Mouse (Mus musculus) frontal cortex, postnatal 10 days (tissue): ENCODE results near the gene Fyb2.

Source experiments
- DNase-seq, 2 experiments: peaks; one replicate each; pipeline ENCODE4 v3.0.0; 2022; ENCODE audit warnings: low spot score in 2 of 2, mixed read lengths in 1 of 2

The Fyb2 gene

DNA sequence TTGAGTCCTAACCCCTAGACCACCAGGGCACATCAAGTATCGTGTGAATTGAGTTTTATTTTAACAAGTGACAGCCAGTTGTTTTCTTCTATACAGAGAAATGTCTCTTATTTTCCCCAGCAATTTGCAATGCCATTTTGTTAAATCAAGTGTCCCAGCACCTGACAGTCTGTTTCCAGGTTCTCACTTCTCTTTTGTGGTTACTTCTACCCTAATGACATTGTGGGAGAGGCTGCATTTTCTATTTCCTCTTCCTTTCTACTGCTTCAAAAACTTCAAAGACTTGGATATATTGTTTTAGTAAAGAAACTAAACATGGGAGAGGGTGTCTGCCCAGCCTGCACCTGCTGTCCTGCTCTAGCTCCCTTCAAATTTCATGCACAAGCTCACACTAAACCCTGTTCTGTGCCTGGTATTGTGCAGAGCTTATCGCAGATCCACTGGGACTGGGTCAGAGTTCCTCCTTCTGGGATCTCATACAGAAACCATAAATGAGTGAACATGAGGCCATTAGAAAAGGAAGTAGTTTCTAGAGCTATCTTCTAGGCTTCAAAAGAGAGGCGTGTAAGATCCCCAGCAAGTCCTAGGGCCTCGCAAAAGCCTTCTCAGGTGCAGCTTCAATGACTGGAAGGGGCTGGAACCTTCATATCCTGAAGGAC lies 94.2 kb downstream of the Fyb2 start:
- no peak for DNase-seq

- DNase-seq: no peak
Observed at GRCm38 (mm10) chr4:105013718-105014117, 100.5 kb downstream of the Fyb2 start.

DNA sequence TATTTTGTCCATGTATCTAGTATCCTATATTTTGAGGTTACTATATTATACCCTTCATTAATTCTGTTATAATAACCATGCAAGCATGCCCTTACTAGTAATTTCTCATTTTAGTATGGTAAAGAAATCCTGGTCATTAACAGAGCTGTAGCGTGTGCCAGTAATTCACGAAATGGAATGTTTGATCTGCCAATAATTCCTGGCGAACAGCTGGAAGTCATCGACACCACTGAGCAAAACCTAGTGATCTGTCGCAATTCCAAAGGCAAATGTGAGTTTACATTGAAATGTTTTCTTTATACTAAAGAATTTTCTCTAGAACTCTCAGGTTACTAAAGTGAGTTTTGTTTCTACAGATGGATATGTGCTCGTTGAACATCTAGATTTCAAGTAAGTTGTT lies 102.2 kb downstream of the Fyb2 start:
- DNase-seq: no peak

GRCm38 (mm10) chr4:105016006-105016613 lies 102.9 kb downstream of the Fyb2 start:
- no peak for DNase-seq

DNA sequence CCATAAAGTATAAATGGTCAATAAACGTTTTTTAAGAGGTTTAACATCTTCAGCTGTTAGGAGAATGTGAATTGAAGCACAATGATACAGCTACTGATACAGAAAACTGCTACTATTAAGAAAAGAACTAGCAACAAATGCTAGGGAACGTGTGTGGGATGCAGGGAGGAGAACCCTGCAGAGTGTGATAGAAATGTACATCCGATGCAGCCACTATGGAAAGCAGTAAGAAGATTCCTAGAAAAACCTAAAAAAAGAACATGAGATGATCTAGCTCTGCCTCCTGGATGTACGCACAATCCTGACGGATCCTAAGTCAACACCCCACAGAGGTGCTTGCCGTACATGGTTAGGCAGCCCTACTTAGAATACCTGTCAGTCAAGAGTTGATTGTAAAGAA lies 114.0 kb downstream of the Fyb2 start:
- DNase-seq: no peak

- DNase-seq: no peak
Observed at GRCm38 (mm10) chr4:105031104-105031503, 117.8 kb downstream of the Fyb2 start.

- DNase-seq: no peak
Observed at GRCm38 (mm10) chr4:105033153-105033552, 119.9 kb downstream of the Fyb2 start.

DNA sequence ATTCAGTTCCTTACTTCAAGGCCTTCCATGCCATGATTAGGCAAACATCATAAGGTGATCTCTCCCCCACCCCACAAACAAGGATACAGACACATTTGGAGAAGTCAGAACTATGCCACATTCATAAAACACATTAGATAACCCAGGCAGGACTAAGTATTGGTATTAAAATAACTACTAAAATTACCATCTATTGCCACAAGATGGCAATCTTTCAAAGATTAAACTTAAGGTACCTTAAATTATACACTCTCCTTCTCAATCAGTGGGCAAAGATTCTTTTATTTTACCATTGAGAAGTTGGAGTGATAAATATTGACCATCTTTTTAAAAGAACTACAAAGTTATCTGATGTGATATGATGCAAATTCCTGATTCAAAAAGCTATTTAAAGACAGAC lies 121.0 kb downstream of the Fyb2 start:
- no peak for DNase-seq

GRCm38 (mm10) chr4:105050041-105050440 lies 136.8 kb downstream of the Fyb2 start:
- DNase-seq: no peak

DNA sequence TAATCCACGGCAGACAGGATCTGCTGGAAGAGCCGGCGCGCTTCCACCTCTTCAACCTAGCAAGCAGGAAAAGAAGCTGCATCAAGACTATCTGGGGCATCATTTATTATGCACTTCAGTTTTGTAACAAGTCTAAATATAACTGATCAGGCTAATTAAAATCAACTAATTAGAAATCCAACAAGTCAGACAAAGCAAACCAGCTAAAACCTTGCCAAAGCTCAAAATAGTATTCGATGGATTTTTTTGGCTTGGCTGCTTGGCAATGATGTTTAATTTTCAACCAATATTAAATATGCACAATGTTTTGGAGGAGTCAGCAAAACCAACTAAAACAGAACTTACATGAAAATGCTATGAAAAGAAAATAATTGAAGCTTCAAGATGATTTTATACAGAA lies 138.0 kb downstream of the Fyb2 start:
- no peak for DNase-seq
